Mouse (Mus musculus): ENCODE results near the gene Robo2. TPM values are rescaled to one million over a fixed set of nuclear protein-coding genes. Genes with fewer than 3 reads are reported as not detected.

Robo2 gene
- total and polyA plus RNA-seq, 2 experiments from 2014 or later, result 1.7 to 10.6 TPM

GRCm38 (mm10) chr16:74410125-74410524 is 1.5 kb downstream of the Robo2 start:
- no peaks in the 10 kb centered on the region for H3K9me3 ChIP-seq (replicated peaks; ENCODE audit: control insufficient read depth, low read length)
- peak overlapping the region; percentile 60 for H3K4me2 ChIP-seq (ENCODE audit: low read depth, low read length)
- ATAC-seq (ENCODE audit: insufficient read depth, low read depth) (no peak), DNase-seq (ENCODE audit: low spot score) (no peak)
- H3K4me3 ChIP-seq (ENCODE audit: low read depth, low read length), result peak overlapping the region; percentile 45
- H3K36me3 ChIP-seq (replicated peaks; ENCODE audit: control insufficient read depth, insufficient read depth, low read length), result no peaks in the 10 kb centered on the region
- H3K27me3 ChIP-seq (ENCODE audit: control insufficient read depth, insufficient read depth, low read length), result peaks cover 15% of the 10 kb centered on the region
- TF ChIP-seq EP300 (IDR thresholded peaks at IDR 0.05; ENCODE audit: low read depth) (no peak), CTCF (IDR thresholded peaks at IDR 0.05; ENCODE audit: low read depth) (no peak)
- no peak overlapping the region for H3K27ac ChIP-seq (ENCODE audit: low read depth)
- H3K4me1 ChIP-seq (ENCODE audit: control insufficient read depth, insufficient read depth), result peaks cover 10% of the 10 kb centered on the region; the same call in 1 of the 2 replicates
- WGBS, result 36% methylated on average over 6 of the region's 6 CpGs
- H3K9ac ChIP-seq (replicated peaks; ENCODE audit: low read depth, low read length), result no peak overlapping the region

GRCm38 (mm10) chr16:74409548-74409947 is 2.1 kb downstream of the Robo2 start:
- Histone ChIP-seq H3K9ac (replicated peaks; ENCODE audit: low read depth, low read length) (no peak overlapping the region), H3K4me3 (ENCODE audit: low read depth, low read length) (peak overlapping the region; percentile 45), H3K9me3 (replicated peaks; ENCODE audit: control insufficient read depth, low read length) (no peaks in the 10 kb centered on the region), H3K27ac (ENCODE audit: low read depth) (no peak overlapping the region), H3K4me2 (ENCODE audit: low read depth, low read length) (peak overlapping the region; percentile 60; the same call in 1 of the 2 replicates), H3K36me3 (replicated peaks; ENCODE audit: control insufficient read depth, insufficient read depth, low read length) (no peaks in the 10 kb centered on the region), H3K27me3 (ENCODE audit: control insufficient read depth, insufficient read depth, low read length) (peaks cover 15% of the 10 kb centered on the region), H3K4me1 (ENCODE audit: control insufficient read depth, insufficient read depth) (peaks cover 10% of the 10 kb centered on the region; the same call in 1 of the 2 replicates)
- TF ChIP-seq EP300 (IDR thresholded peaks at IDR 0.05; ENCODE audit: low read depth), result no peak
- no peak for TF ChIP-seq CTCF (IDR thresholded peaks at IDR 0.05; ENCODE audit: low read depth)
- 70% methylated on average over 4 of the region's 4 CpGs for WGBS
- ATAC-seq (ENCODE audit: insufficient read depth, low read depth), result no peak
- no peak for DNase-seq (ENCODE audit: low spot score)

GRCm38 (mm10) chr16:74408566-74408965 is 3.1 kb downstream of the Robo2 start:
- Histone ChIP-seq H3K9ac (replicated peaks; ENCODE audit: low read depth, low read length) (no peak overlapping the region), H3K4me1 (ENCODE audit: control insufficient read depth, insufficient read depth) (peaks cover 10% of the 10 kb centered on the region; the same call in 1 of the 2 replicates), H3K4me2 (ENCODE audit: low read depth, low read length) (no peak overlapping the region), H3K4me3 (ENCODE audit: low read depth, low read length) (no peak overlapping the region), H3K27ac (ENCODE audit: low read depth) (no peak overlapping the region), H3K9me3 (replicated peaks; ENCODE audit: control insufficient read depth, low read length) (no peaks in the 10 kb centered on the region), H3K27me3 (ENCODE audit: control insufficient read depth, insufficient read depth, low read length) (peaks cover 15% of the 10 kb centered on the region), H3K36me3 (replicated peaks; ENCODE audit: control insufficient read depth, insufficient read depth, low read length) (no peaks in the 10 kb centered on the region)
- no peak for DNase-seq (ENCODE audit: low spot score)
- ATAC-seq (ENCODE audit: insufficient read depth, low read depth), result no peak
- no peak for TF ChIP-seq EP300 (IDR thresholded peaks at IDR 0.05; ENCODE audit: low read depth)
- TF ChIP-seq CTCF (IDR thresholded peaks at IDR 0.05; ENCODE audit: low read depth), result no peak
- WGBS, result 60% methylated on average over 1 of the region's 1 CpGs

GRCm38 (mm10) chr16:74397291-74397690 is 14.3 kb downstream of the Robo2 start:
- WGBS, result 87% methylated on average over 2 of the region's 2 CpGs
- Histone ChIP-seq H3K27me3 (ENCODE audit: control insufficient read depth, insufficient read depth, low read length) (no peaks in the 10 kb centered on the region), H3K4me2 (ENCODE audit: low read depth, low read length) (no peak overlapping the region), H3K9me3 (replicated peaks; ENCODE audit: control insufficient read depth, low read length) (no peaks in the 10 kb centered on the region), H3K36me3 (replicated peaks; ENCODE audit: control insufficient read depth, insufficient read depth, low read length) (no peaks in the 10 kb centered on the region), H3K4me1 (ENCODE audit: control insufficient read depth, insufficient read depth) (no peaks in the 10 kb centered on the region), H3K4me3 (ENCODE audit: low read depth, low read length) (no peak overlapping the region), H3K27ac (ENCODE audit: low read depth) (no peak overlapping the region), H3K9ac (replicated peaks; ENCODE audit: low read depth, low read length) (no peak overlapping the region)
- ATAC-seq (ENCODE audit: insufficient read depth, low read depth) (no peak), DNase-seq (ENCODE audit: low spot score) (no peak)
- TF ChIP-seq CTCF (IDR thresholded peaks at IDR 0.05; ENCODE audit: low read depth) (no peak), EP300 (IDR thresholded peaks at IDR 0.05; ENCODE audit: low read depth) (no peak)

- H3K4me3 ChIP-seq (ENCODE audit: low read depth, low read length), result no peak overlapping the region
- H3K4me2 ChIP-seq (ENCODE audit: low read depth, low read length), result no peak overlapping the region
- H3K9me3 ChIP-seq (replicated peaks; ENCODE audit: control insufficient read depth, low read length), result no peaks in the 10 kb centered on the region
- DNase-seq (ENCODE audit: low spot score) (no peak), ATAC-seq (ENCODE audit: insufficient read depth, low read depth) (no peak)
- no peaks in the 10 kb centered on the region for H3K36me3 ChIP-seq (replicated peaks; ENCODE audit: control insufficient read depth, insufficient read depth, low read length)
- H3K9ac ChIP-seq (replicated peaks; ENCODE audit: low read depth, low read length), result no peak overlapping the region
- H3K27me3 ChIP-seq (ENCODE audit: control insufficient read depth, insufficient read depth, low read length), result no peaks in the 10 kb centered on the region
- no peak overlapping the region for H3K27ac ChIP-seq (ENCODE audit: low read depth)
- TF ChIP-seq EP300 (IDR thresholded peaks at IDR 0.05; ENCODE audit: low read depth), result no peak
- TF ChIP-seq CTCF (IDR thresholded peaks at IDR 0.05; ENCODE audit: low read depth), result no peak
- no peaks in the 10 kb centered on the region for H3K4me1 ChIP-seq (ENCODE audit: control insufficient read depth, insufficient read depth)
- 76% methylated on average over 2 of the region's 2 CpGs for WGBS
Measured at GRCm38 (mm10) chr16:74395678-74396077, 15.9 kb downstream of the Robo2 start.

GRCm38 (mm10) chr16:74379458-74379857 is 32.2 kb downstream of the Robo2 start:
- no peaks in the 10 kb centered on the region for H3K36me3 ChIP-seq (replicated peaks; ENCODE audit: control insufficient read depth, insufficient read depth, low read length)
- H3K4me1 ChIP-seq (ENCODE audit: control insufficient read depth, insufficient read depth), result peaks cover 3% of the 10 kb centered on the region
- no peak overlapping the region for H3K4me3 ChIP-seq (ENCODE audit: low read depth, low read length)
- H3K27me3 ChIP-seq (ENCODE audit: control insufficient read depth, insufficient read depth, low read length), result no peaks in the 10 kb centered on the region
- H3K9me3 ChIP-seq (replicated peaks; ENCODE audit: control insufficient read depth, low read length), result no peaks in the 10 kb centered on the region
- TF ChIP-seq EP300 (IDR thresholded peaks at IDR 0.05; ENCODE audit: low read depth) (no peak), CTCF (IDR thresholded peaks at IDR 0.05; ENCODE audit: low read depth) (no peak)
- H3K9ac ChIP-seq (replicated peaks; ENCODE audit: low read depth, low read length), result no peak overlapping the region
- no peak for DNase-seq (ENCODE audit: low spot score)
- no peak overlapping the region for H3K27ac ChIP-seq (ENCODE audit: low read depth)
- WGBS, result 57% methylated on average over 2 of the region's 2 CpGs
- H3K4me2 ChIP-seq (ENCODE audit: low read depth, low read length), result no peak overlapping the region
- no peak for ATAC-seq (ENCODE audit: insufficient read depth, low read depth)

All from heart, postnatal 0 days (tissue).